Mouse (Mus musculus) testis, adult 2 months (tissue): Measurements from ENCODE around the gene Rai2. TPM values are rescaled to one million over a fixed set of nuclear protein-coding genes. Genes with fewer than 3 reads are reported as not detected.

Experiments used
- H3K27ac ChIP-seq: fragments of 200-500 bp; 2 replicates; pipeline ENCODE4 v1.5.1; 2012; ENCODE audit warnings: low read depth, low read length; ENCODE audit not compliant: control insufficient read depth, insufficient read depth
- H3K27me3 ChIP-seq: fragments of 200-500 bp; 2 replicates; pipeline ENCODE4 v1.6.1; 2012; ENCODE audit warnings: mild to moderate bottlenecking, low read length, moderate library complexity; ENCODE audit not compliant: control insufficient read depth, insufficient read depth
- H3K36me3 ChIP-seq: fragments of 200-500 bp; 2 replicates; pipeline ENCODE4 v1.6.1; 2012; ENCODE audit warnings: mild to moderate bottlenecking, low read length; ENCODE audit not compliant: control insufficient read depth, insufficient read depth
- H3K4me1 ChIP-seq: fragments of 200-500 bp; 2 replicates; pipeline ENCODE4 v1.6.1; 2012; ENCODE audit warnings: low read length; ENCODE audit not compliant: control insufficient read depth, insufficient read depth
- H3K4me3 ChIP-seq: fragments of 200-500 bp; 2 replicates; pipeline ENCODE4 v1.5.1; 2012; ENCODE audit warnings: low read depth, mild to moderate bottlenecking, low read length, moderate library complexity, mixed read lengths; ENCODE audit not compliant: control insufficient read depth
- CTCF ChIP-seq: fragments of 200-500 bp; IDR thresholded peaks from 2 replicates; pipeline ENCODE4 v1.5.1; 2012; ENCODE audit warnings: low read depth, mild to moderate bottlenecking, inconsistent platforms, low read length, moderate library complexity; ENCODE audit not compliant: control insufficient read depth, insufficient read depth, insufficient replicate concordance
- POLR2A ChIP-seq: fragments of 200-500 bp; IDR thresholded peaks from 2 replicates; pipeline ENCODE4 v1.6.1; 2012; ENCODE audit warnings: low read depth, mild to moderate bottlenecking, inconsistent platforms, low read length, moderate library complexity; ENCODE audit not compliant: control insufficient read depth
- polyA plus RNA-seq: library from polyadenylated mRNA; depleted of rRNA; stranded (reverse); fragments of >200 nt; gene quantifications from 2 replicates; pipeline ENCODE4 v1.2.3, GENCODE M21; 2012; rRNA removed

Gene Rai2
- 3.7 TPM in 2 replicates for polyA plus RNA-seq

- TF ChIP-seq POLR2A (no peak), CTCF (no peak)
- Histone ChIP-seq H3K4me1 (peaks cover 3% of the 10 kb centered on the region; the same call in 1 of the 2 replicates), H3K4me3 (peak within 1 kb of the TSS; percentile 38), H3K27me3 (no peaks in the 10 kb centered on the region), H3K27ac (no peak within 1 kb of the TSS), H3K36me3 (no peaks in the 10 kb centered on the region)
These were observed at the start of gene Rai2 for GRCm38 (mm10) chrX:161716865-161717763. Rai2 (plus strand) TSS chrX:161717069.

GRCm38 (mm10) chrX:161689336-161689735 lies 27.5 kb upstream of the Rai2 start:
- Histone ChIP-seq H3K4me1 (no peaks in the 10 kb centered on the region), H3K27me3 (no peaks in the 10 kb centered on the region), H3K27ac (no peak overlapping the region), H3K4me3 (no peak overlapping the region), H3K36me3 (no peaks in the 10 kb centered on the region)
- TF ChIP-seq POLR2A (no peak), CTCF (no peak)

- Histone ChIP-seq H3K4me1 (peaks cover 3% of the 10 kb centered on the region; the same call in 1 of the 2 replicates), H3K27me3 (no peaks in the 10 kb centered on the region), H3K27ac (no peak overlapping the region), H3K4me3 (no peak overlapping the region), H3K36me3 (no peaks in the 10 kb centered on the region)
- TF ChIP-seq CTCF, result no peak
- no peak for TF ChIP-seq POLR2A
These were observed 385 bp upstream of the Rai2 start for GRCm38 (mm10) chrX:161716503-161716864.

GRCm38 (mm10) chrX:161717764-161718382 lies 1.0 kb downstream of the Rai2 start:
- peak overlapping the region; percentile 32 for H3K4me3 ChIP-seq
- peaks cover 3% of the 10 kb centered on the region; the same call in 1 of the 2 replicates for H3K4me1 ChIP-seq
- H3K36me3 ChIP-seq, result no peaks in the 10 kb centered on the region
- TF ChIP-seq CTCF (no peak), POLR2A (no peak)
- no peak overlapping the region for H3K27ac ChIP-seq
- H3K27me3 ChIP-seq, result no peaks in the 10 kb centered on the region

- H3K4me1 ChIP-seq, result peaks cover 3% of the 10 kb centered on the region; the same call in 1 of the 2 replicates
- H3K27ac ChIP-seq, result no peak overlapping the region
- no peak for TF ChIP-seq POLR2A
- TF ChIP-seq CTCF, result no peak
- H3K27me3 ChIP-seq, result no peaks in the 10 kb centered on the region
- H3K36me3 ChIP-seq, result no peaks in the 10 kb centered on the region
- no peak overlapping the region for H3K4me3 ChIP-seq
These were observed 1.7 kb downstream of the Rai2 start for GRCm38 (mm10) chrX:161718548-161718947.

- no peaks in the 10 kb centered on the region for H3K27me3 ChIP-seq
- H3K27ac ChIP-seq, result no peak overlapping the region
- TF ChIP-seq POLR2A (no peak), CTCF (no peak)
These were observed 4.2 kb downstream of the Rai2 start for GRCm38 (mm10) chrX:161721082-161721481.

GRCm38 (mm10) chrX:161723391-161723808 lies 6.5 kb downstream of the Rai2 start:
- Histone ChIP-seq H3K4me1 (no peaks in the 10 kb centered on the region), H3K4me3 (no peak overlapping the region), H3K27ac (no peak overlapping the region), H3K27me3 (no peaks in the 10 kb centered on the region), H3K36me3 (no peaks in the 10 kb centered on the region)
- TF ChIP-seq POLR2A (no peak), CTCF (no peak)

More at GRCm38 (mm10) chrX:161721082-161721481, 4.2 kb downstream of the Rai2 start:
- peaks cover 3% of the 10 kb centered on the region; the same call in 1 of the 2 replicates for H3K4me1 ChIP-seq
- no peaks in the 10 kb centered on the region for H3K36me3 ChIP-seq
- no peak overlapping the region for H3K4me3 ChIP-seq
